Mouse (Mus musculus) liver, adult 2 months (tissue): ENCODE measurements around the gene Gm49776.

Experiments
- CTCF ChIP-seq: fragments of 200-500 bp; IDR thresholded peaks from 2 replicates; pipeline ENCODE4 v1.5.1; 2011; ENCODE audit warnings: low read depth, low read length, control low read depth
- POLR2A ChIP-seq: fragments of 200-500 bp; IDR thresholded peaks from 2 replicates; pipeline ENCODE4 v1.6.1; 2011; ENCODE audit warnings: low read length, control low read depth; ENCODE audit not compliant: insufficient read depth; ENCODE audit errors: extremely low read depth

- TF ChIP-seq CTCF, result no peak
- TF ChIP-seq POLR2A, result no peak
Measured at GRCm38 (mm10) chr16:18230617-18231016, 27.5 kb downstream of the Gm49776 start.
